Mouse (Mus musculus) c-Kit-negative CD71-positive TER-119-positive erythroid progenitor cells, embryonic 14.5 days (primary cell): ENCODE measurements around the gene Itga8.

Source experiments
- DNase-seq: peaks from one replicate; pipeline ENCODE4 v3.0.0-alpha.2; 2013; ENCODE audit warnings: low read depth, low spot score

Itga8 gene

GRCm38 (mm10) chr2:12294060-12294459 lies 7.7 kb downstream of the Itga8 start:
- DNase-seq = no peak

GRCm38 (mm10) chr2:12293458-12293857 lies 8.3 kb downstream of the Itga8 start:
- no peak for DNase-seq

- no peak for DNase-seq
Observed at GRCm38 (mm10) chr2:12292023-12292820, 9.5 kb downstream of the Itga8 start.

GRCm38 (mm10) chr2:12290235-12290634 lies 11.5 kb downstream of the Itga8 start:
- DNase-seq = no peak

- DNase-seq = no peak
Observed at GRCm38 (mm10) chr2:12287831-12288230, 13.9 kb downstream of the Itga8 start.

GRCm38 (mm10) chr2:12280664-12281063 lies 21.1 kb downstream of the Itga8 start:
- DNase-seq = no peak

- no peak for DNase-seq
Observed at GRCm38 (mm10) chr2:12279070-12279612, 22.6 kb downstream of the Itga8 start.

- no peak for DNase-seq
Observed at GRCm38 (mm10) chr2:12256635-12257317, 44.9 kb downstream of the Itga8 start.

GRCm38 (mm10) chr2:12255901-12256300 lies 45.8 kb downstream of the Itga8 start:
- DNase-seq = no peak

GRCm38 (mm10) chr2:12235345-12235744 lies 66.4 kb downstream of the Itga8 start:
- no peak for DNase-seq

- no peak for DNase-seq
Observed at GRCm38 (mm10) chr2:12229721-12230120, 72.0 kb downstream of the Itga8 start.

GRCm38 (mm10) chr2:12228335-12228734 lies 73.4 kb downstream of the Itga8 start:
- no peak for DNase-seq

- DNase-seq = no peak
Observed at GRCm38 (mm10) chr2:12227243-12227642, 74.5 kb downstream of the Itga8 start.

GRCm38 (mm10) chr2:12226367-12226766 lies 75.4 kb downstream of the Itga8 start:
- DNase-seq = no peak

GRCm38 (mm10) chr2:12221671-12222070 lies 80.1 kb downstream of the Itga8 start:
- no peak for DNase-seq

- DNase-seq = no peak
Observed at GRCm38 (mm10) chr2:12213464-12213790, 88.3 kb downstream of the Itga8 start.

- DNase-seq = no peak
Observed at GRCm38 (mm10) chr2:12212662-12213463, 88.9 kb downstream of the Itga8 start.

- no peak for DNase-seq
Observed at GRCm38 (mm10) chr2:12208142-12208541, 93.6 kb downstream of the Itga8 start.

GRCm38 (mm10) chr2:12206353-12206752 lies 95.4 kb downstream of the Itga8 start:
- DNase-seq = no peak

GRCm38 (mm10) chr2:12205875-12206274 lies 95.8 kb downstream of the Itga8 start:
- DNase-seq = no peak

- DNase-seq = no peak
Observed at GRCm38 (mm10) chr2:12203231-12203630, 98.5 kb downstream of the Itga8 start.

- no peak for DNase-seq
Observed at GRCm38 (mm10) chr2:12198699-12199098, 103.0 kb downstream of the Itga8 start.
